Mouse (Mus musculus): Measurements from ENCODE around the gene Igf2bp1.

Igf2bp1 gene

DNA sequence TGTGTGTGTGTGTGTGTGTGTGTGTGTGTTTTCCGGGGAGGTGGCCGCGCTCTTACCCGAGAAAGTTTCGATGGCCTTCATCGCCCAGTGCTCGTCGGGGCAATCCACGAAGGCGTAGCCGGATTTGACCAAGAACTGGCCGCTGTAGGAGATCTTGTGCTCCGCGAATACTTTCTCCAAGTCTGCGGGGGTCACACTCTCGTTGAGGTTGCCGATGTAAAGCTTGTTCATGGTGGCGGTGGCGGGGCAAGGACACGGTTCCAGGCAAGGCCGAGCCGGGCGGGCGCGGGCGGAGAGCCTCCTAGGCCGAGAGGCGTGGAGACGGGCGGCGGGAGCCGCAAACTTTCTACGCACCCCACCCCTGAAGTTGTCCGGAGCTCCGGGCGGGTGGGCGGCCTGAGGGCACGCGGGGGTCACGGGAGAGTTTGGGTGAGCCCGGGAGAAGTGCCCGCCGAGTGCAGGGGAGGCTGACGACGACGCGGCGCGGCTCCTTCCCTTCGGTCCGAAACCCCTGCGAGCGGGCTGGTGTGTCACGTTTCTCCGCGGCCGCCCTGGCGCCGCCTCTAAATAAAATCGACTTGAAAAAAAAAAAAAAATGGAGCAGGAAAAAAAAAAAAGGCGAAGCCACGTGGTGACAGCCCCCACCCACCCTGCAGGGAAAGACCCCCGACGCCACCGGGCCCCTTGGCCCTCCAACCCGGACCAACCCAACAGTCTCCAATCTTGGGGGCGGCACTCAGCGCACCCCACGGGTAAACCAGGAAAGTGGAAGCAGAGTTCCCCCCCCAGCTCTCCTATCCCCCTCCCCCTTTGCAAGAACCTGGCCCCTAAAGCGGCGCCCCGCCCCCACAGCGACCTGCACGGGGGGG, at the start of gene Igf2bp1:
Gene Igf2bp1 (minus strand): TSS at position 538 of the 869 bp plus-strand sequence.
- DNase-seq (ENCODE audit: low read depth, low spot score): no peak

DNA sequence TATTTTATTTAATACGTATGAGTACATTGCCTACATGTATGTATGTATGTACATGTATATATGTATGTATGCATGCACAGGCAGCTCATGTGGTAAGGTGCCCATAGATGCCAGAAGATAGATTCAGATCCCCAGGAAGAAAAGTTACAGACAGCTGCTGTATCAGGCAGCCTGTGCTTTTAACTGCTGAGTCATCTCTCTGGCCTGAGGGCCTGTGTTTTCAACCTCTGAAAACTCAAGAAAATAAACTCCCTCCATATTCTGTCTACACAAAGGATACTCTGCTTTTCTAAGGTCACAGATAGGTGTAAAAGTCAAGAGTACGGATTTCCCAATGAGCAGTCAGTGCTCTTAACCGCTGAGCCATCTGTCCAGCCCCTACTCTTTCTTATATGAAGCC, 45.1 kb upstream of the Igf2bp1 start:
- DNase-seq (ENCODE audit: low read depth, low spot score): no peak

DNA sequence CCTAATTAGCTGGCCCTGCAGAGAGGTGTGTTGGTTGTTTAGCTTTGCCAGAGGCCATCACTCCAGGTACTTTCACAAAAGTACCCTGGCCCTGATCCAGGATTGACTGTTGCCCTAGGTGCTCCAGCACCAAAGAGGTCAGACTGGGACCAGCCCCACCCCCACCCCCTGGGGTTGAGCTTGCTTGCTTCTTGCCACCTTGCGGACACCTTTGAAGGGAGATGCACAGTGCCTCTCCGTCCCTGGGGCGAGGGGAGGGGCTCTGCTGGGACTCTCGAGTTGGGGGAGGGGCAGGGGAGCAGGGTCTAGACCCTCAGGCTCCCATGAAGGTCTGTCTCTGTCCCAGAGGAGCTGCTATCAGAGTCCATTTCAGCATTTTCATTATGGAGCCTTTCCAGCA, 44.2 kb upstream of the Igf2bp1 start:
- DNase-seq (ENCODE audit: low read depth, low spot score): no peak

DNA sequence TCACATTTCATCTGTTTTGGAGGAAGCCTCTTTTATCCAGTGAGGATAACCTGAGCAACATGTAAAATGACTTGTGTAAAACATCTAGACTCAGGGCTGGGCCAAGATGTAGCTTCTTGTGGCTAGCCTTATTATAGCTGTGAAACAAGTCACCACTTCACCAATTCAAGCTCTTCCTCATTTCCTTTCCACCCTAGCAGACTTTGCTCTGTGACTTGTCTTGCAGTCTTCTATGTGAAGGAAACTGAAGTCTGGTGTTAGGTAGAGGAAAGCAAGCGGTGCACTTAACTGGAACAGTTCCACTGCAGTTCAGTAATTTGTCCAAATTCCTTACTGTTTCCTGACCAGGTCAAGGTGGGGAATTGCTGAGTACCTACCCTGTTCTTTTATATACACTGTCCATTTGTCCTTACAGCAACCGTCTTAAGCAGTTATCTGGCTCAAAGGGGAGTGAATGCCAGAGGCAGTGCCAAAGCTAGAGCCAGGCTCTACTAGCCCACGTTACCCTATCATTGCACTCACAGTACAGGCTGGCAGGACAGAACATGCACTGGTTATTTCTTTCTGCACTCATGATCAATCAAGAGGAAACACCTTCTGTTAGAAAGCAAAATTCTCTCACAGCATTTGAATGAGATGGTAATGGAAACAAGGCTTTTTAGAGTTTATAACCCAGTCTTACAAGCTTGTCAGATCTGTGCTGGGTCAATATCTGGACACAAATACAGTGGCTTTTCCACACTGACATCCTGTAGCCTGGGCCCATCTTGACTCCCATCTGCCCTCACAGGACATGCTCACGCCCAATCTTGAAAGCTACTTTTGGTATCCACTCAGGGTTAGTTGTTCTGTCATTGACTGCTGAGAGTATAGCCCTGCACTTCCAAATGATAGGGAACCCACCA, 42.0 kb upstream of the Igf2bp1 start:
- DNase-seq (ENCODE audit: low read depth, low spot score): no peak

DNA sequence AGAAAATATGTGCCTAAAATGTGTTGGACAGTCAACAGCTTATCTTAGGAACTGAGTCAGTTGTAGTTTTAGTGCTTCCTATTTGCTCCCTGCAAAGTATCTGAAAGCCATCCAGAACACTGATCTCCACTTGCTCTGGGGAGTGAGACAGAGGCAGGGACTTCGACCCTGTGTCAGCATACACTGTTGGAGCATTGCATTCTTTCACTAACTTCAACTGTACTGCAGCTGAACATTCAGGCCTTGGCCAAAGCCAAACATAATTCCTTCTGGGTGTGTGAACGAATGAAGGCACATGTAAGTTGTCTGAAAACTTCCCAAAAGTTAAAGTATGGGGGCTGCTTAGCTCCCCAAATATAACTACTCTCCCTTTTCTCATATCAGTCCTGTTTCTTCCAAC, 41.1 kb upstream of the Igf2bp1 start:
- DNase-seq (ENCODE audit: low read depth, low spot score): no peak

DNA sequence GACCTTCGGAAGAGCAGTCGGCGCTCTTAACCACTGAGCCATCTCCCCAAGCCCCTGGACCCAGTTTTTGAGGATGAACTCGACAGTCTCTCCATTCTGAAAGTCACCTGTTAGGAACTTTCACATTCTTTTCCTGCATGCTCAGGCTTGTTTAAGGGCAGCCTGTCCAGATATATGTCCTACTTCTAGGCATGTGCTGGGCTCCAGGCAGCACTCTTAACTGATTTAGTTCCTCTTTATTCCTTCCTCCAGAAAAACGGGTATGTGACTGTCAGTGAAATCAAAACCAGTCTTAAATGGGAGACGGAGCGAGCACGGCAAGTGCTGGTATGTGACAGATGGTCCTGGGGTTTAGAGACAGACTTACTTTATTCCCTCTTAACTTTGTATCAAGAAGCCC, 40.3 kb upstream of the Igf2bp1 start:
- peak; percentile 24 for DNase-seq (ENCODE audit: low read depth, low spot score)

DNA sequence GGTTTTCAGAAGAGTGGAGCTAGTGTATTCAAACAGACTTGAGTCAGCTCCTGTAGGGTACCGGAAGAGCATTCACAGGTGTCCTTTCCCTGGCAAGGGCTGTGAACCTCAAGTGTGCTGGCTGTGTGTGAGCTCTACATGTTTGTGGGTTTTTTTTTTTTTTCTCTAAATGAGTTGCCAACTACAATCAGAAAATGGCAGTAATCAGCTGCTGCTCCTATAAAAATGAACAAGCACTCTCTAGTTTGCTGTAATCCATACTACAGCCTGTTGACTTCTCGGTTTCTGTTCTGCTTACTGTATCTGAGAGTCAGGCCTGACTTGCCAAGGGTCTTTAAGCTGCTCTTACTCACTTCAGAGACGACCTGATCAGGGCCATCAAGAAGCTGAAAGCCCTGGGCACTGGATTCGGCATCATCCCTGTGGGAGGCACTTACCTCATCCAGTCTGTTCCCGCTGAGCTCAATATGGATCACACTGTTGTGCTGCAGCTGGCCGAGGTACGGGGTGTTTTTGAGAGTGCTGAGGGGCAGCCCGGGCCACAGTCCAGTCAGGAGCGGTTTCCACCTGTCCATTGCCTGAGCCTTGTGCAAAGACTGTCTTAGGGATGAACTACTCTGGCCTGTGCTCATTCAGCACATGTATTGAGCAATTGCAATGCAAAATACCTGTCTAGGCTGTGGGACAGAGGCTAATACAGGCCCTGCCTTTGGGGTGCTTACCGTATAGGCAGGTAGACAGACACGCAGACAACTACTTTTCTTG, 39.2 kb upstream of the Igf2bp1 start:
- no peak for DNase-seq (ENCODE audit: low read depth, low spot score)

DNA sequence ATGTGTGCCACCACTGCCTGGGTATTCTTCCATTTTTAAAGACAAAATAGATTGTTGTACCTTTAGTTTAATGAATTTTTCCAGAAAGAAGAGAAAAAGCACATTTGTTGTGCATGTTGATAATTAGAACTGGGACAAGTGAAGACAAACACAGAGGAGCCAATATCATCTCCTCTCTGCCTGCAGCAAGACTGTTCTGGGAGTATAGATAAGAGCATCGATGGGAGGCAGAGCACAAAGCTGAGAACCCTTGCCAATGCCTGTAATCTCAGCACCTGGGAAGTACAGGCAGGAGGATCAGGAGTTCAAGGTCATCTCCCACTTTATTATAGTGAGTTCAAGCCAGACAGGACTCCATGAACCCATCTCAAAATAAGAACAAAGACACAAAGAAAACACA, 32.8 kb upstream of the Igf2bp1 start:
- DNase-seq (ENCODE audit: low read depth, low spot score): no peak

DNA sequence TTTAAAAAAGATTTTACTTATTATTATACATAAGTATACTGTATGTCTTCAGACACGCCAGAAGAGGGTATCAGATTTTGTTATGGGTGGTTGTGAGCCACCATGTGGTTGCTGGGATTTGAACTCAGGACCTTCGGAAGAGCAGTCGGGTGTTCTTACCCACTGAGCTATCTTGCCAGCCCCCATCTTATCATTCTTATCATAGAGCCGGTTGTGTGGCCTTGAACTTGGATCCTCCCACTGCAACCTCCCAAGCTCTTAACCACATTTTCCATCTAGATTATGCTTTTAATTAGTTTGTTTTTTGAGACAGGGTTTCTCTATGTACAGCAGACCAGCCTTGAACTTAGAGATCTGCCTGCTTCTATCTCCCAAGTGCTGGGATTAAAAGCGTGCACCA, 31.8 kb upstream of the Igf2bp1 start:
- DNase-seq (ENCODE audit: low read depth, low spot score): no peak

DNA sequence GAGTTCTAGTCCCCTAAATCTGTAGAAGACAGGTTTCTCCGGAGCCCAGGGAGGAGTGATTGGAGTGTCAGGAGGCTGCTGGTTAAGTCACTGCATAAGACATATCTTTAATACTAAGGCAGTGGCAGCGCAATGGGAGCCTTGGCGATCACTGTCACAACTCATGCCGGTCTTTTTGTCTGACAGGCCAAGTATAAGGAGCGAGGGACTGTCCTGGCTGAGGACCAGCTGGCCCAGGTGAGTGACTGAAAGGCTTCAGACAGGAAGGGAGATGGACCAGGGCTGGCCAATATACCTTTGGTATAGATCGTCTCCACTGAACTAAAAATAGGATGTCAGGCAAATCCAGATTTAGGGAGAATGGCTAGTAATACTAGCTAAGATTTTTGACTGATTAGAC, 29.4 kb upstream of the Igf2bp1 start:
- peak; percentile 22 for DNase-seq (ENCODE audit: low read depth, low spot score)

DNA sequence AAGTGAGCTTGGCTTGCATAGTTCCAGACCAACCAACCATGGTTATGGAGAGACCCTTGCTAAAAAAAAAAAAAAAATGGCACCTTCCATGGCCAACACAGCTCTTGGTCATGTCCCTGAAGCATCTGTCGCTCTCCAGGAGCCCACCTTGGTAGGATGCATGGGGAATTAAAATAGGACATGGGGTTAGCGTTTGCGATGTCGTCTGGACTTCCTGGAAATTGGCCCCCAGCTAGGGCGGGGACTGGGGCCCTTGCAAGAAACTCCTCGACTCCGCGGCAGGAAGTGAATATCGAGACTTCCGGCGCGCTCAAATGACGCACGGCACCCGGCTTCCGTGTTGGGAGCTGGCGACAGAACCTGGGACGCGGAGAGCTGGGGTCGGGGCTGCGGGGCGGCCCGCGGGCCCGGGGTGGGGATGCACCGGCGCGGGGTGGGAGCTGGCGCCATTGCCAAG, 28.9 kb upstream of the Igf2bp1 start, which contains the start of gene Snf8:
Gene Snf8 (plus strand): TSS at position 290 of the 457 bp plus-strand sequence.
- DNase-seq (ENCODE audit: low read depth, low spot score): peak; percentile 98

DNA sequence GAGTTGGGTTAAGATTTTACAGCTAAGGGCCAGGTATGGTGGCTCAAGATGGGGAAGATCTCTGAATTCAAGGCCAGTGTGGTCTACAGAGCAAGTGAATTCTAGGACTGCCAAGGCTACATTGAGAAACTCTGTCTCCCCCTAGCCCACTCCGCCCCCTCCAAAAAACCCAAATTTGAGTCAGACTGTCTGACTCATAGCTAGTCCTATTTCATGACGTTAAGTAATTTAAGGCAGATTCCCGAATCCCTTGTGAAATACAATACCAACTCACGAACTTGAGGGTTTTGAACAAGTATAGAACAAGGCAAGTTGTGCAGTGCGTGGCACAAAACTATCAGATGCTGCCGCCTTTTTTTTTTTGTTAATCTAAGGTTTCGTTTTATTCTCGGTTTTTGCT, 28.4 kb upstream of the Igf2bp1 start:
- DNase-seq (ENCODE audit: low read depth, low spot score): peak; percentile 16

DNA sequence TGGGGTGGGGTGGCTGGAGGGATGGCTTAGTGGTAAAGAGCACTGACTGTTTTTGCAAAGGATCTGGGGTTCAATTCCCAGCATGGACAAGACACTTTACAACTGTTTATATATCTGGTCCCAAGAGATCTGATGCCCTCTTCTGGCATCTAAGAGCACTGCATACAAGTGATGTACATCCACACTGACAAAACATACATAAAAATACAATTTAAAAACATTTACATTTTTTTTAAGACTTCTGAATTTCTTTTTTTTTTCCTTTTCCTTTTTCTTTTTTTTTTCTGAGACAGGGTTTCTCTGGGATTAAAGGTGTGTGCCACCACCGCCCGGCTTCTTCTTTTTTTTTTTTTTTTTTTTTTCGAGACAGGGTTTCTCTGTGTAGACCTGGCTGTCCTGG, 27.5 kb upstream of the Igf2bp1 start:
- DNase-seq (ENCODE audit: low read depth, low spot score): no peak

DNA sequence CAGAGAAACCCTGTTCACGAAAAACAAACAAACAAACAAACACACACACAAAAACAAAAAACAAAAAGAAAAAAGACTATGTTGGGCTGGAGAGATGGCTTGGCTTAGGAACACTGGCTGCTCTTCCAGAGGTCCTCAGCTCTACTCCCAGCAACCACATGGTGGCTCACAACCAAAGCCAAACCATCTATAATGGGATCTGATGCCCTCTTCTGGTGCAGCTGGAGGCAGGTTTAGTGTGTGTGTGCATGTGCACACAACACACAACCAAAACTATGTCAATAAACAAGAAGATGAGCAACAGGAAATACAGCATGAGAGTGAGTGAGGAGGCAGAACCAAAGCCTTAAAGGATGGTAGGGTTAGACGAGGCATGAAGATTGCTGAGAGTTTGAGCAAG, 26.0 kb upstream of the Igf2bp1 start:
- no peak for DNase-seq (ENCODE audit: low read depth, low spot score)

DNA sequence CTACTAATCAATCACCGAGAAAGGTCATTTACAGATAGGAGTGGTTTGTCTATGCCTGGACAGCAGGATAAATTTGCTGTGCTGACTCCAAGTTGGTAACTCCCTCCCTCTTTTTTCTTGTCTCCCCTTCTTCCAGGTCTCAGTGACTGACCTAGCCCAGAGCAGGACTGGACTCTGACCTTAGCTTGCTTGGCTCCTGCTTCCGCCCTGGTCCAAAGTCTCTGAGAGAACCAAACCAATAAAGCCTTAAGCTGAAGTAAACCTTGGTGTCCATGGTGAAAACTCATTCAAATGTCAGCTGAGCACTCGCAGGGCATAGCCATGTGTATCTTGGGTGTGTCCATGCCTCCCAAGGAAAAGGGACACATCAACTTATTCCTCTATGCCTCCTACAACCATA, 24.8 kb upstream of the Igf2bp1 start:
- DNase-seq (ENCODE audit: low read depth, low spot score): no peak

DNA sequence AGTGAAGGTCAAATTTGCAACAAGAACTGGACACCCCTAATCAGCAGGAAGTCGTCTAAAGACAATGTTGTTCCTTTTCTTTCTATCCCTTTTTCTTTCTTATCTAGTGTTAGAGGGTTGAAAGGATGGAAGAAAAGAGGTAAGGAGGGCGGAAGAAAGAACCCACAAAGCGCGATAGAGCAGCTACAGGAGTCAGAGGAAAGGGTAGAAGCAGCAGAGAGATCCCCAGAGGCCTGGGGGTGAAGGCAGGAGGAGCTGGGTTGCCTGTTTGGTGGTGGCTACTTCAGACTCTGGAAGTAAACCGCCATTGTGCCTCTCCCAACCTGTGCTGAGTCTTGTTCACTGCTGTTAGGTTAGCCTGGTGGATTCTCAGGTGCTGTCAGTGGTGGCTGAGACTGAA, 22.4 kb upstream of the Igf2bp1 start:
- no peak for DNase-seq (ENCODE audit: low read depth, low spot score)

DNA sequence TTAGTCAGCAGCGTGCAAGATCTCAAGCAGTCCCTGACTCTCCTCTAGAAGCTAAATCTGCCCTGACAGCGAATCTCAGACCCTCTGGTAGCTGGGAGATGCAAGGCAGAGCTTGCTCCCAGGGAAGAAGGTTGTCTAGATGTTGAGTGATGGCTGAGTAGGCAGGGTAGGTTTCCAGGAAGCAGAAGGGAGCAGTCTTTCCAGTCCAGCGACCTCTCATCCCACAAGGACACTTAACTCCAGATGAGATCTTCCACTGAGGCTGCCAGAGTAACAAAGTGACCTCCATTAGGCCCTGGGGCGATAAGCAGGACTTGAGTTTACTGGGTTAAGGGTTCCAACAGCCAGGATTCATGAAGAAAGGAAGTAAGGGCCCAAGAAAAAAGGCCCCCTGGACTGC, 14.9 kb upstream of the Igf2bp1 start:
- no peak for DNase-seq (ENCODE audit: low read depth, low spot score)

DNA sequence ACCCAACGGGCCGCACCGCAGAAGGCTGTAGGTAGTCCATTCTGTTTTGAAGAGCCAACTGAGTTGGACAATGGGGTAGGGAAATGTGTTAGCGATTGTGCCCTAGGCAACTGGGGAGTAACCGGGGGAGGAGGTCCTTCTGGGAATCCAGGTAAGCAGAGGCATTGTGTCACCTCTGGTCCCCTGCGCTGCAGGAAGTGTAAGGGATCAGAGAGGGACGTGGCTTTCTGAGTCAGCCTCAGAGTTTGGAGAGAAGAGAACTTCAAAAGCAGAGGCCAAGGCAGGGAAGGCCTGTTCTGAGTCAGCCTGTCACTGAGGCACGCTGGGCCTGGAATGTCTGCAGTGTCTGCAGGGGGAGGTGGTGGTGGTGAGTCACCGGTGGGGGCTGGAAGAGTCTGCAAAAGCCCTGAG, 12.2 kb upstream of the Igf2bp1 start:
- DNase-seq (ENCODE audit: low read depth, low spot score): peak; percentile 82

DNA sequence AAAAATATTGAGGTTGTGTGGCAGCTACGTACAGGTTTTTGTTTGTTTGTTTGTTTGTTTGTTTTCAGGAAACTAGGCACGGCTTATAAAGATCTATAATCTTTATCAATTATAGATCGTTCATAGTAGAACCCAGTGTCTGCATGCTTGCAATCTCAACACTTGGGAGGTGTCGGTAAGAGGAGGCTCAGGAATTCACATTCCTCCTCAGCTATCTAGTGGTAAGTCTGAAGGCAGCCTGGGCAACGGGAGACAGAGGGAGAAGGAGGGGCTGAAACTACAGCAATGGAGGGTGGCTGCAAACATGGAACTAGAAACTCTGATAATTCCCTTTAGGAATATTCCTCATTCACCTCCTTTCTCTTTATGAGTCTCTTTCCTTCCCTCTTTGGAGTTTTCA, 9.7 kb upstream of the Igf2bp1 start:
- DNase-seq (ENCODE audit: low read depth, low spot score): no peak

DNA sequence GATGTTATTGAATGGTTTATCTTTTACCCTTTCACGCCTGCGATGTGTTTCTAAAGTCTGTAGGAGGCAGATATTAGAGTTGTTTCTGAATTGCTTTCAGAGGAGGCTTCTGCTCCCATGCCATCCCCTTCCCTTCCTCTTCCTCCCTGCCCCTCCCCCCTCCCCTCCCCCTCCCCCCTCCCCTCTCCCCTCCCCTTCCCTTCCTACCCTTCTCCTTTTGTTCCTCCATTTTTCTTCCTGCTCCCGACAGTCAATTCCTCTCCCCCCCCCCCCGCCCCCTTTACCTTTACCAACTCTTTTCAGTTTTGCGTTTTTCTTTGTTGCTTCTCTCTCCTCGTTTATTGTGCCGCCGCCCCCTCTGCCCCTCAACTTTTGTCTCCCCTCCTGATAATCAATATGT, 6.2 kb upstream of the Igf2bp1 start:
- DNase-seq (ENCODE audit: low read depth, low spot score): no peak

DNA sequence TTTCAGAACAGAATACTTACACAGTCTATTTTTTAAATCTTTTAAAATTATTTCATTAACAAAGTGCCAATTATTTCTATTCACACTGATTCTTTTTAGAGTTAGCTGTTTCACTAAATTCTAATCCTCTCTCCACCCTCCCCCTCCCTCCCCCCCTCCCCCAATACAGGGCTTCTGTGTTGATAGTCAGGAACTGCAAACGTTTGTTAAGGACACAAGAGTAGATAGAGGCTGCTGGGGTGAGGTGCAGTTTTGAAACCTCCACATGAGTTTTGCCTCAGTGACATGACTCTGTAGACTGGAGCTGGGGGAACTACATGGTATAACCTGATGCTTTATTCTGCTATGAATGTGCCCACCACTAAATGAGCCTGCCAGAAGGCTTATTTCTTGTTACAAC, 3.1 kb upstream of the Igf2bp1 start:
- no peak for DNase-seq (ENCODE audit: low read depth, low spot score)
